Mouse (Mus musculus): ENCODE measurements around the gene 9530068E07Rik. TPM values are rescaled to one million over a fixed set of nuclear protein-coding genes. Genes with fewer than 3 reads are reported as not detected.

9530068E07Rik gene
- total RNA-seq, 2 experiments from 2014 or later: 76.7 to 83.4 TPM

DNA sequence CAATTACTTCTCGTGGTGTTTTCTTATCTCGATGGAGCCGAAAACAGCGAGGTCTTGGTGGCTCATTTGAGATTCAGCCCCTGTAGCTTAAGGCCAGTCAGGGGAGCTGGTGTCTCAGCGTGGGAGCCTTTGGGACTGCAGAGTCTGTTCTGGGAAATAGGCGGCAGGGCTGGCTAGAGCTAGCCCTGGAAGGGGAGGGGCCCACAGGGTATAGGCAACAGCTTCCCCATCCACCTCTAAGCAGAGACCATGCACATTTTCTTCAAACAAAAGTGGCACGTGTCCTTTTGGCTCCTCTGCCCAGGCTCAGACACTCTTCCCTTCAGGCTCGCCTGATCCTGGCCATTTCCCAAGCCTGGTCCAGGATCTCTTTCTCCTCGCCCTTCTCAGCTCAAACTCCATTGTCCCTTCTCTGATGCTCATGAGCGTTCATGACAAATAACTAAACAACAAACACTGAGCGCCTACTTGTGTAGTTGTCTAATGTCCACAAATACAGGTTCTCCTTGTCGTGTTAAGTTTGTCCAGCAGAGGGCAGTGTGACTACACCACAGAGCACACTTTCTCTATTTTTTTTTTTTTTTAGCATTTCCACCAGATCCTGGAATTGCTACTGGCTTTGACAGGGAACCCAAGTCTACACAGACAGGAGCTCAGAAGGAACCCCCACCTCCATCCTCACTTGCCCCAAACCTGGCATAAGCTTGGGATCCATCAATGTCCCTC, 25.0 kb downstream of the 9530068E07Rik start:
- peak; percentile 68 for DNase-seq

GRCm38 (mm10) chr11:52429440-52429839, 33.2 kb downstream of the 9530068E07Rik start:
- DNase-seq: no peak

DNA sequence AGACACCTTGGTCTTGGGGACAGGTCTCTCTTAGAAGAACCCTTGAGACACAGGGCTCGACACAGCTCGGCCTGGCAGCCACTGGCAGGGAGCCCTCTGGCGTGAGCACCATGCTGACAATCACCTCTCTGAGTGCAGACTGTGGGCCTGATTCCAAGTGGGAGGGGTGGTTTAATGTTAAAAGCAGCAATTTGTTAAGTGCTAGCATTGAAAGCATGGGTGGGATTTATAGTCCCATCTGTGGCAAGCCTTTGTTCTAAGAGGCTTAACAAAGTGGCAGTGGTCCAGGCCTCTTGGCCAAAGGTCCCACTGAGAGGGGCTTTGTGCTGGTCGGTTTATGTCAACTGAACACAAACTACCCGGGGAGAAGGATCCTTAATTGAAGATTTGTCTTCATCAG, 35.4 kb downstream of the 9530068E07Rik start:
- peak; percentile 24 for DNase-seq

- no peak for DNase-seq
Measured at GRCm38 (mm10) chr11:52432148-52432547, 35.9 kb downstream of the 9530068E07Rik start.

DNA sequence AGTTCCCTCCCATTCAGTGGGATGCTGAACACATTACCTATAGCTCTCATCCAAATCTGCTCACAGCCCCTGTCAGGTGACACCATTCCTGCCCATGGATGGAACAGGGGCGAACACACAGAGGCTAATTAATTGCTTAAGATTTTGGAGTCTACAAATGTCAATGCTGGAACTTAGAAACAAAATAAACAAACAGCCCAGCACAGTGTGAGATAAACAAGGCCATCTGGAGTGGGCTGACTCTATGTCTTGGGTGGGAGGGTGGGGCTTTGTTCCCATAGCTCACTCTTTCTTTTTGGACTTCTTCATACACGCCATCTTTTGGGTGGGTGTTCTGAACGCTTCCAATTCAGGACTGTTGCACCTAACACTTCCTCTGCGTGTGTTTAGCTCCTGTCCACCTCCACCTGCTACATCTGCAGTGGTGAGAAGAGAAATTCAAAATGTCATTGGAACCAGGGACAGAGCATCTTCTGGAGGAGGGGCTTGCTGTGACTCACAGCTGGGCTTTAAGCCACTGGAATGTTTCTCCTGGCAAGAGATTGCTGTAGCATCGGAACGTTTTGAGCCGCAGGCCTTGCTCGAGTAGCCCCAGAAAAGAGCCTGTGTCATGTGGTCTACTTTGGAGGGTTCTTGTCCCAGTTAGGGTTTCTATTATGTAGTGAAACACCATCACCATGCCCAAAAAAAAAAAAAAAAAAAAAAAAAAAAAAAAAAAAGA, 37.0 kb downstream of the 9530068E07Rik start:
- peak; percentile 17 for DNase-seq

- no peak for DNase-seq
Measured at GRCm38 (mm10) chr11:52433797-52434195, 37.6 kb downstream of the 9530068E07Rik start.

GRCm38 (mm10) chr11:52435466-52435865, 39.2 kb downstream of the 9530068E07Rik start:
- no peak for DNase-seq

GRCm38 (mm10) chr11:52437123-52437522, 40.9 kb downstream of the 9530068E07Rik start:
- no peak for DNase-seq

DNA sequence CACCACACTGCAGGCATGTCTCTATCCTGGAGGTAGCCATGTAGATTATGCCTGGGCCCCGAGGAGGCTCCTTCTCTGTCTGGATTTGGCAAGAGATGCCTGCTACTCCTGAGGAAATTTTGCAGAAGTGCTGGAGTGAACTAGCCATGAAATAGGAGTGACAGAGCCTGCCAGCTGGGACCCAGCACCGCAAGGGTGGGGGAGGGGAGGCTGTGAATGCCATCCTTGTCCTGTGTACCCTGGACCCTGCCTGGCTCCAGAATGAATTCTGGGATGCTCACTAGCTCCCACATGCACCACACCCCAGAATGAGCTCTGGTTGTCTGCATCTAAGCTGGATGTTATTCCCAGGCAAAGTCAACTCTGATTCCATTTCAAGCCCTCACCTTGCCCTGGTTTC, 44.9 kb downstream of the 9530068E07Rik start:
- no peak for DNase-seq

DNA sequence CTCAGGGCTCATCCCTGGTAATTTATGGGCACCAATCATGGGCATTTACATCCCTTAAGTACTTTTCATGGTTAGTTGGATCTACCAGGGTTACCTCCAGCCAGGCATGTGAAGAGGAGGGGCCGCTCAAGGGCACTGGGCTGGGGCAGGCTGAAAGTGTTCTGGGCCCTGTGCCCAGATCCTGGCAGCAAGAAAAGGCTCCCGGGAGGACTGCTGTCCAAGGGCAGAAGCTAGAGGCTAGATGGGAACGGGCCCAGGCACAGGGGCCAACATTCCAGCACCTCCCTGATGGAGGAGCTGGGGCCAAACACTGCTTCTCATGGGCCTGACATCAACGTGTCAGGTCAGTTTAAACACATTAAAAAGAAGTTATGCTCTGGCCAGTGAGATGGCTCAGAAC, 51.0 kb downstream of the 9530068E07Rik start:
- peak; percentile 71 for DNase-seq

- DNase-seq: no peak
Measured at GRCm38 (mm10) chr11:52449004-52449403, 52.8 kb downstream of the 9530068E07Rik start.

- no peak for DNase-seq
Measured at GRCm38 (mm10) chr11:52458281-52458680, 62.1 kb downstream of the 9530068E07Rik start.

Other genes with a start within 250 kb of the 9530068E07Rik start
- gene Olfr1371, start 182.4 kb upstream of the 9530068E07Rik start, total RNA-seq (2021): not detected
- 100 to 1,000 TPM; 254 to 257 TPM for gene Skp1a, start 164.4 kb upstream of the 9530068E07Rik start, total RNA-seq (2021)
- gene Tcf7, start 113.4 kb upstream of the 9530068E07Rik start, total RNA-seq (2021): 1 to 10 TPM; 2.0 to 4.6 TPM
- gene Vdac1, start 35.6 kb upstream of the 9530068E07Rik start, total RNA-seq (2021): 1,000 to 10,000 TPM; 1,018 to 1,167 TPM